Mouse (Mus musculus): ENCODE data around the gene Fip1l1. TPM values are rescaled to one million over a fixed set of nuclear protein-coding genes. Genes with fewer than 3 reads are reported as not detected.

The Fip1l1 gene
- 10 to 100 TPM; 66.7 to 69.1 TPM for total RNA-seq (2021)
- long read RNA-seq, full-length matches to known transcripts = 51 of 83 reads
- long read RNA-seq, partial matches to known transcripts = 2 of 83 reads
- long read RNA-seq, other reads (novel, unspliced or antisense) = 30 of 83 reads

DNA sequence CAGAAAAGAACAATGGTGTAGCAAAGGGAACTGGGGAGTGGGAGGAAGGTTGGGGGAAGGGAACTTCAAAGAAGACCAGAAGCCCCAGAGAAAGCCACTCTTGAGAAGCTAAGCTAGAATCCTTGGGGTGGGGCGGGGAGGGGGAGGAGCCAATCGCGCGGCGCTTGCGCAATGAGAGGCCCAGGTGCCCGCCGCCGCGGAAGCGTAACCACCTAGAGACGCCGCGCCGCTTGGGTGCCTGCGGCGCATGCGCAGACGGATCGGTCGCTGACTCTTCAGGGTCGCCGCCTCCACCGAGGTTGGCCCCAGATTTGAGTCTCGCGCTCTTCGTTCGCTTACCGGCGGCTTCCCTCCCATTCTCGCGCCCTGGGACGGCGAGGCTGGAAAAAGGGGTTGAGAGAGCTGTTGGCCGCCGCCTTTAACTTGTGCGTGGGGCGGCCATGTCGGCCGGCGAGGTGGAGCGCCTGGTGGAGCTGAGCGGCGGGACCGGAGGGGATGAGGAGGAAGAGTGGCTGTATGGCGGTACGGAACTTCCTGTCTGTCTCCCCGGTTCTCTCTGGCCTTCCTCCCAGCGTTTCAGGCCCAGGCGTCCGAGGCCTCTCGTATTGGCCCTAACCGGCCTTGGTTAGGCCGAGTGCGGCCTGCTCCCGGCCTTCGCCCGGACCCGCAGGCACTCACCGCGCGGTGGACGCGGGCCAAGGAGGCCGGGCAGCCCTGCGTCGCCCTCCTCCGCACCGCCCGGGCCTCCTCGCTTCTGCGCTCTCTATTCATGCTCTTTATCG is at the start of gene Fip1l1:
TSS of gene Fip1l1 (plus strand) at position 210 of the 782 bp plus-strand sequence.
- DNase-seq (ENCODE audit: low spot score in 2 of 2) = peak; percentile 83 to 93

DNA sequence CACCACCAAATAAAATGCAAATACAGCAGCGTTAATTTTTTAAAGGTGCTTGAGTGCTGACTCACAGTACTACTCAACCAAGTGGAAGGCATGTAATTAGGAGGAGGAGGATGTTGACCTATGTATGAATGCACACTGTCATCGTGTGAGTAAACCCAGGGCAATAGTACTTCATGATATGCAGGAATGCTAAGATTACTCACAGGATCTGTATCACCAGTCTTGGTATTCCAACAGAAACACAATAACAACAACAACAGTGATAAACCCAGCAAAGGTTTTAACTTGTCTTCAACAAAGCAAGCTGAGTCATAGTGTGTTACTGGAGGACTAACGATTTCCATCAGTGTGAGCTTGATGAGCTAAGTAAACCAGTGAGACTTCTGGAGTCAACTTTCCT is 42.5 kb upstream of the Fip1l1 start:
- no peak for DNase-seq (ENCODE audit: low spot score in 2 of 2)

DNA sequence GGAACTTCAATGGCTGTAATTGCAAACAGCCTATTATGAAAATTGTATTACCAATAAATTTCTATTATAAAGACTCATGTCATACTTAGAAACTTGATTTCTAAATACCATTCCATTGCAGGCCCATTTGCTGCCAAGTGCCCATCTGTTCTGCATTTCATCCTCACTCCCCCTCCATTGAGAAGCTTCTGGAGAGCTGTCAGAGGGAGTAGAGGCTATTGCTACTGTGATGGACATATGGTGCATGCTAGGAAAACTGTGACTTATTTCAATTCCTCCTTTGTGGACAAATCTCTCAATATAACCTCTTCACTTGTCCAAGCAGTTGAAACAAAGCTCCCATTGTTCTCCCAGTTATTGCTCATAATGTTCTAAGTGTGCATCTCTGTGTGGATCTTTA is 23.6 kb upstream of the Fip1l1 start:
- peak; percentile 61 to 74 for DNase-seq (ENCODE audit: low spot score in 2 of 2)

DNA sequence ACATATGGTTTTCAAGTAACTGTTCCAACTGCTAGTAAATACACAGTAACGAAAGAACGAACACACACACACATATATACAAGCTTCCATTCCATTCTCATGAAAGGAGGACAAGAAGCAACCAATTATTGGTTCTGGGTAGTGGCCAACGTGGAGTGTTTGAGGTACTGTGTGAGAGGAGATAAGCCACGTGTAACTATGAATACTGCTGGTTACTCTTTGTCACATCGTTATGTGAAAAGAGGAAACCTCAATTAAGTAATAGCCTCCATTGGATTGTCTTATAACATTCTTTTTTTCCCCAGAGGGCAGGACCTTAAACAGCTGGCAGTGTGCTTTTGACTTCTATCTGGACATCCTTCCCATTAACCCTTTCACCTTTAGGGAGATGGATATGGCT is 8.2 kb upstream of the Fip1l1 start:
- DNase-seq (ENCODE audit: low spot score in 2 of 2) = no peak

DNA sequence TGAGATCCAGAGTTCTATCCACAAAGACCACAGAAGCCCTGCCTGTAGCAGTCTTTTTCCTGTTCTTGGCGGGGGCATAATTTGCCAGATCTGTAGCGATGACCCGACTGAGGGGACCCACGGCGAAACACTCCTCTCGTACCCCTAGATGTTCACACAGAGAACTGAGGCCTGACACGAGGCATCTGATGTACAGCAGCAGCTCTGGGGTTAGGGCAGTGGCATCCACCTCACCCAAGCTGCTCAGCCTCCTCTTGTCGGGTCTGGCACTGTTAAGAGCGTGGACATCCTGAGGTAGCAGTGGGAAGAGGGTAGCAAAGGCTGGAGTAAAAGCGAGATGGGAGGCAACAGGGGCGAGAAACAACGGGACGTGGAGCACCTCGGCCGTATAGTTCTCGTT is 4.5 kb upstream of the Fip1l1 start:
- DNase-seq (ENCODE audit: low spot score in 2 of 2) = no peak

DNA sequence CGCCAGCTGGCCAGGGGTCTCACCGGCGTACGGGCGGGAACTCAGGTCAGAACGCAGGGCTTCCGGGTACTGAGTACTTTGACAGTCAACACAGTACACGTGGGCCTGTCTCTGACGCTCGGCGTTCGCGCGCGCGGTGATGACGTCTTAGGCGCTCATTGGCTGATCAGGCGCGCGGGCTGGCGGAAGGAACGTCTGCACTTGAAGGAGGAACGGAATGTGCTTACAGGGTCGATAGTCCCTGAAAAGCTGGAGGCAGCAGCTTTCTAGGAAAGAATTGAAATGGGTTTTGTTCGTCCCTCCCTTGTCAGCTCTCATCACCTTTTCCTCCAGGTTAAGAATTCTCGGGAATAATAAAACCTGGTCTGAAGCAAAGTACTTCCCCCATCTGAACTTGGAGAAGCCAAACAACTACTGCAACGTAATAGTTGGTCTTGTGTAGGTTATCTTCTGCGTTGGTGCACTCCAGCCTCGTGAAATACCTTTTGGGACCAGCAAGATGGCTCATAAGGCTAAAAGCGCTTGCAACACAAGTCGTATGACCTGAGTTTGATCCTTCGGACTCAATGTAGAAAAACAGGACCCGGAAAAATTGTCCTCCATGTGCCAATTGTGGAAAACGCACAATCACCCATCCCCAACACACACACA is 3.5 kb upstream of the Fip1l1 start, which contains the start of gene Scfd2:
TSS of gene Scfd2 (minus strand) at position 130 of the 651 bp plus-strand sequence.
- DNase-seq (ENCODE audit: low spot score in 2 of 2) = peak; percentile 96 to 99

DNA sequence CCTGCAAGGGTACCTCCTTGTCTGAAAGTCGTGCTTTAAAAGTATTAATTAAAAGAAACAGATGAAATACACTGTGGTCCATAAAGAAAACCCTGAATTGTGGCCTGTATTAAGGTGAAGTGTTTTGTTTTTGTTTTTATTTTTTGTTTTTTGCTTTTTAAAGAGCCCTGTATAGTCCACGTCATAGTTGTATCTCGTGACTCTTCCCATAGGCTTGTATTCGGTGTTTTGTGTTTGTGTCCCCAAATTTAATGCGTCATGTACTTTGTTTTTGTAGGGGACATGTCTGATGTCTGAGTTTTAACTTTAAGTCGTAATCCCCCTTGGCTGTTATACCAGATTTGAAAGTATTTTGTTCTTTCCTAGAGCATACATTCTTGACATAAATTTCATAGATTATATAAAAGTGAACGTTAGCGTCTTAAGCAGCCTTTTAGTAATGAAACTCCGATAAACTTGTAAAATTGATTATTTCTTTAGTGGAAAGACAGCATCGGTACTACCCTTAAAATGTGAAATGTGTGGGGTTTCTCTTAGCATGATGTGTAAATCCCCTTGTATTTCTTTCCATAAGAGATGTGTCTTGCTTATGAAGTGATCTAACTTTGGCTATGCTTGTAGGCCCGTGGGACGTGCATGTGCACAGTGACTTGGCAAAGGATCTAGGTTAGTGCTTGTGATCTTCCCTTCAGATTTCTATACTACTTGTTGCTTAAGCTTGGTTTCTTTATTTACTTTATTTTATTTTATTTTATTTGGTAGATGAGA is 1.1 kb downstream of the Fip1l1 start:
- no peak for DNase-seq (ENCODE audit: low spot score in 2 of 2)

DNA sequence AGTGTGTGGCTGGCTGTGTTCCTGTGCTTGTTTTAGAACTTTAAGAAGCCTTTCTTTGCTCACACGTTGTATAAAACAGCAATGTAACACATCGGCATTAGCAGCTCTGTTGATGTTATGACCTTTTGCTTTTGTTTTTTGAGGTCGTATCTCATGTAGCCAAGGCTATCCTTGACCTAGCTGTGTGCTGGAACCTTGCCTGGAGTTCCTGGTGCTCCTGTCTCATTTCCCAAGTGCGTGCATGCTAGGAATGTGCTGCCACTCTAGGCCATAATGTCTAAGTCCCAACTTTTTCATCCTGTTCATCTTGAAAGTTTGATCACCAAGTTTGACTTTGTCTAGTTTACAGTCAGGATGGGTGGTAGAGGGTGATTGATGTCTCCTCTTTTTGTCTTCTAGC is 10.4 kb downstream of the Fip1l1 start:
- no peak for DNase-seq (ENCODE audit: low spot score in 2 of 2)

DNA sequence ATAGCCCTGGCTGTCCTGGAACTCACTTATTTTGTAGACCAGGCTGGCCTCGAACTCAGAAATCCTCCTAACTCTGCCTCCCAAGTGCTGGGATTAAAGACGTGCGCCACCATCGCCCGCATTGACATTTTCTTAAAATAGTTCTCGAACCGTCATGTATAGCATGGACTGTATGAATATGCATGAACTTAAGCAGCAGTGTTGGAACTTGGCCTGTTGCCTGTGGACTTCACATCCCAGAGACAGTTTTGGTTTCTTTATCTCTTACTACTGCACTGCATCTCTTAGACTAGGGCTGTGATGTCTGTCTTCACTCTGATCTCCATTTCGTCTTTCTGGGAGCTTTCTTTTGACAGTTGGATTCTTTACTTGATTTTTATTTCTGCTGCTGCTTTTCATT is 14.3 kb downstream of the Fip1l1 start:
- no peak for DNase-seq (ENCODE audit: low spot score in 2 of 2)

DNA sequence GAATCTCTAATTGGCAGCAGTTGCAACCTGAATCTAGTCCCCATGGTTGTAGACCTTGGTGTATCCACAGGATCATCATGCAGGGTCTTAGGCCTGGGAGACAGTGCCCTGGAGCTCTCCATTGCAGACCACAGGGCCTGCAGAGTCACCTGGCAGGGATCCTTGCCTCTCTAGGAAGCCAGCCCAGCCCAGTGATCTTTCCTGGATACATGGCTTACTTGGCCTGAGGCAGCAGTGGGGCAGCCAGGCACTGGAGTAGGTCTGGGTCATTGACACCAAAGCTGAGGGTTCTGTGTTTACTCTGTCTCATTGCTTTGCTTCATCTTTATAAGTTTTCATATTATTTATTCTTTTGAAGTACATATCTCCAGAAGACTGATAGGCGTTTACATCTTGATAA is 25.9 kb downstream of the Fip1l1 start:
- DNase-seq (ENCODE audit: low spot score in 2 of 2) = no peak

DNA sequence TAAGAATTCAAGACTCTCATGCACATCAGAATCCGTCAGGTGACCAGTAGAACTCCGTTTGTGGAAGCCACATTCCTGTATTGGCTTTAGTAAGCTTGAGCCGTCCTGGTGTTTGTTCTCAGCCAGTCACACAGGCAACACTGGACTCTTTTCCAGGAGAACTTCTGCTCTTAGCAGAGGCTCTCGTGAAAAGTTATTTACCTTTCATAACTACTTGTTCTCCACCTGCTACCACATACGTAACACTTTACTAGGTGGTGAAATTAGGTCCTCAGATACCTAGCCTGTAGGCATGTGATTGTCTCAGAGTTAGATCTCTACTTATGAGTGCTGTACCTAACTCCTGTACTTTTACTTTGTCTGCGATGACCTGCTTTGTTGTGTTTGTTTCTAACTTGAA is 36.5 kb downstream of the Fip1l1 start:
- DNase-seq (ENCODE audit: low spot score in 2 of 2) = no peak

DNA sequence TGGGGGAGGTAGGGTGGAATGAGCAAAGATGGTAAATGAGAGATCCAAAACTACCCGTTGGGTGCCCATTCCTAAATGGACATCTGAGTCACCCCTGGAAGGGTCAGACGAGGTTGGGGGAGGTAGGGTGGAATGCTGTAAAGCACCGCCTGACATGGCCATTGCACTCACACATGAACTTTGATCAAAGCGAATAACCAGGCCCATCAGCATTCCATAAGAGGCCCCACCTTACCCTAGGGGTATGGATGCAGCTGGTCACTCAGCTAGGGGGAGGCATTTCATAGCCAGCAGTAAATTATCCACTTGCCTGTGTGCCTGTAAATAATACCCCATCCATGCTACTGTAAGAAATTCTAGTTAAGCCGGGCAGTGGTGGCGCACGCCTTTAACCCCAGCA is 53.9 kb downstream of the Fip1l1 start:
- no peak for DNase-seq (ENCODE audit: low spot score in 2 of 2)

DNA sequence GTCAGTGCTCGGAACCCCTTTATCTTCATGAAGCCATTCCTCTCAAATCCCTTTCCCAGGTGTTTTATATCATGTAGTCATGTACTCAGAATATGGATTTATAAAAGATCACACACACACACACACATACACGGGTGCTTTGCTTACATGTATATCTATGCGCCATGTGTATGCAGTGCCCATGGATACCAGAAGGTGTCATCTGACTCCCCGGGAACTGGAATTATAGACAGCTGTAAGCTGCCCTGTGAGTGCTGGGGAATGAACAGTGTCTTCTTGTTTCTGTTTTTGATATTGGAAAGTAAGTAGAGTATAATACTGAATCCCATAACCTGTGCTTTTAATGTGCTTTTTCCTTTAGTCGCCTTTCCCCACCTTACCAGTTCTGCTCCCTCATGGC is 56.2 kb downstream of the Fip1l1 start:
- DNase-seq (ENCODE audit: low spot score in 2 of 2) = no peak

DNA sequence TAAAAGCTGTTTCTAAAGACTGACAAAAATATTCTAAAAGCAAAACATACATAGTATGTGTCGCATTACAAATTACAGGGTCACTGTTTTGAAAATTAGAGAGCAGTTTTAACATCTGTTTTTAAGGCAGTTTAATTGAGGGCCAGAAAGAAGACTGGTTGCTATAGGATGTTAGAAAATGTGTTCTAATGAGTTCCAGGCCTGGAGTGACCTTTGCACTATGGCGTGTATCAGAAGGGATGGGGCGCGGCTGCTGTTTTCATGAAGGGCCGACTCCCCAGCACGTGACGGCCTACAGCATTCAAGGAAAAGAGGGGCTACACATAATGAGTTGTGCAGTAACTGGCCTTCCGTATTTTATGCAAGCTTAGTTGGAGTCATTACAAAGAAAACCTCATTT is 57.9 kb downstream of the Fip1l1 start:
- DNase-seq (ENCODE audit: low spot score in 2 of 2) = no peak

DNA sequence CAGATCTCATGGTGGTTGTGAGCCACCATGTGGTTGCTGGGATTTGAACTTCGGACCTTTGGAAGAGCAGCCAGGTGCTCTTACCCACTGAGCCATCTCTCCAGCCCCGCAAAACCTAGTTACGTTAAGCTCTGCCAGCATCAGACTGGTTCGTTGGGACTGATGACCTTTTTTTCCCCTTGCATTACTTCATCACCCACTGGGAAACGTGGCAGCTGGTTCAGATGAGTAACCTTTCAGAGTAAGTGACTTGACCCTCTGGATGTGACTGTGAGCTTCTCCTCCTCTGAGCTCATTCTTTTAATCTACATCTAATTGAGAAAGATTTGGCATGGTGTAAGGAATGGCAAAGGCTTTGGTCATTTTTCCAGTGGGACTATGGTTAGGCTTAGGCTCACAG is 64.8 kb downstream of the Fip1l1 start:
- no peak for DNase-seq (ENCODE audit: low spot score in 2 of 2)

DNA sequence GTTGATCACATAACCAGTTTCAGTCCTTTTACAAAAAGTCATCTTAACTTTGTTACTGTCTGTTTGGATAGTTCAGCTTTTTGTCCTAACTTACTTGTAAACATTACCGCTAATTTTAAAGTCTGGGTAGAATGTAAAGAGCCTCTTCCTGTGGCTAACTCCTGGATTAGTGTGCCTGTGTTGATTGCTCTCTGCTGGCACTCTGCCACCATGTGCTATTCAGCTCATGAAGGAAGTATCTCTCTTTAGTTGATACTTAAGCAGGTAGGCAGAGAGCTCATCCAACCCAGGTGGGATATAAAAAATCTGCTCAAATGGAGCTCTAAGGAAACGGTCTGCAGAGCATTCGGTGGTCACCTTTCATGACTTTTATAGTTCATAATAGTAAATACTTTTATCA is 65.9 kb downstream of the Fip1l1 start:
- DNase-seq (ENCODE audit: low spot score in 2 of 2) = no peak

DNA sequence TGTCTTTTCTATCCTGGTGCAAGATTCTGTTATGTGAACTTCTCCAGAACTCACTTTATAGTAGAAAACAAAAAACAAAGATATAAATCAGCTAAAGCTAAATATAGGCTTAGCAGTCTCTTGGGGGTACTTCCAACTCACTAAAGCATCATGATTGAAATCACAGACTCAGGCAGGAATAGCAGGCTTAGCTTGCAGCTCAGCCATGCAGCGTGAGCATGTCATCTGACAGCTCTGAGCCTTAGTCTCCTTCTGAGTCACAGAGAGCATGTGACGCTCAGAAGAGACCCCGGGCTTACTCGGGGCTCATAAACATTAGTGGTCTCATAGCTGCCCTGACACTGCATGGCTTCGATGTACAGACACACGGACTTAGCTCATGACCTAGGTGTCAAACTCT is 66.7 kb downstream of the Fip1l1 start:
- no peak for DNase-seq (ENCODE audit: low spot score in 2 of 2)

DNA sequence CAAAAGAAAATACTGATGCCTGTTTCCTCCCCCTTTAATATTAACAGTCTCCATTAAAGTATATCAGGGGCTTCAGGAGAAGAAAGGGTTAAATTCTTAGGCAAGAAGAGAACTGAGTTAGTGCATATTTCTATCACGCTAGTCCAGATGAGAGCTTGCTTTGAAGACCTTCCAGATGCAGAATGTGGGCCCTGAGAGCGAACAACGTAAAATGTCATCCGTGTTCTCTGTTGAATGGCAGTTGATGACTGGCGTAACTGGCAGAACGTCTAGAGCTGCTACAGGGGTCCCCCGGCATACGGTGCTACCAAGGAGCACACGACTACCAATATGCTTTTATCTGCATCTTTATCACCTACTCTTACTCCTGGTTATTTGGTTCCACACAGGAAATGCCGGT is 67.1 kb downstream of the Fip1l1 start:
- no peak for DNase-seq (ENCODE audit: low spot score in 2 of 2)

DNA sequence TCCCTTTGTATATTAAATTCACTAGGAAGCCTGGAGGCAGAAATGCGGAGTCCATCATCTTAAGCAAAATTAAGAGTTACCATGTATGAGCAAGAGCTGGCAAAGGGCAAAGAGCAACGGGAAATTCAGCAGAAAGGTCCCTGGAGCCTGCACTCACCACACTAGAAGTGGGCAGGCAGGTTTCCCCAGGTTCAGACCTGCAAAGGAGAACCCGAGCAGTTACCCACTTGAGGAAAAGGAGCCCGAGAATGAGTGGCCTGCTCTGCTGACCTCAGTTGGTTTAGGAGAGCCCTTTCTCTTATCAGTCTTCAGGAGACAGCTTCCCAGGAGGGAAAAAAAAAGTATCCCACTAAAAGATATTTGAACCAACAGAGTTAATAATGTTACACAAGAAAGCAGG is 68.1 kb downstream of the Fip1l1 start:
- no peak for DNase-seq (ENCODE audit: low spot score in 2 of 2)

DNA sequence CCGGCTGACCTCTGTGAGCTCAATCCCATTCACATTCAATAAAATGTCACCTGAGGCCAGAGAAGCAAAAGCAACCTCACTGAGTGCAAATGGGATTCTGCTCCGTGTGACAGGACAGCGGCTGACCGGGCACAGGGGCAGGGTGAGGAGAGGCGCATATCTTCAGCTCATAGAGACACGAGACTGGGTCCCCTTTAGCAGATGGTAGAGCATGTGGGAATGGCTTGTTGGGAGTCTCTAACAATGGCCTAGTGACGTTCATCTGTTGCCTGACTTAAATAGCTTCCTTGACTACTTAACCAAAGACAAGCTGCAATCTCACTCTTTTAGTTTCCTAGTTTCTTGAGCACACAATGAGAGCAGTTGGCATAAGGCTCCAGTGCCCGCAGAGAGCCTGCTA is 71.0 kb downstream of the Fip1l1 start:
- no peak for DNase-seq (ENCODE audit: low spot score in 2 of 2)

DNA sequence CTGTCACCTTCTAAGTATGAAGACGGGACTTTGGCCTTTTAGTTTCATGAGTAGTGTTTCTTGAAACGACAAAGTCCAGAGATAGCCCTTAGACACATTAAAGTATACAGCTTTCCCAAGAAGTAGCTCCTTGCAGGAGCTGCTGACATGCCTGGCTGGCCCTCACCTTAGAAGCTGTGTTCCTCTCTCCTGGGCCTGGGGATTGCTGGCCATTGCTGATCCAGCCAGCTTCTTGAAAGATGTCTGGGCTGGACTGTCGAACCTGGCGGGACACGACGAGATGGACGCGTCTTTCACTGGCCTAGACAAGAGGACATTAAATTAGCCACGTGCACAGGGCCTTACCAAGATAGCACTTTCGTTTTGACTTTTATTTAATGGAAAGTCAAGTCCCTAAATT is 75.3 kb downstream of the Fip1l1 start:
- DNase-seq (ENCODE audit: low spot score in 2 of 2) = no peak

DNA sequence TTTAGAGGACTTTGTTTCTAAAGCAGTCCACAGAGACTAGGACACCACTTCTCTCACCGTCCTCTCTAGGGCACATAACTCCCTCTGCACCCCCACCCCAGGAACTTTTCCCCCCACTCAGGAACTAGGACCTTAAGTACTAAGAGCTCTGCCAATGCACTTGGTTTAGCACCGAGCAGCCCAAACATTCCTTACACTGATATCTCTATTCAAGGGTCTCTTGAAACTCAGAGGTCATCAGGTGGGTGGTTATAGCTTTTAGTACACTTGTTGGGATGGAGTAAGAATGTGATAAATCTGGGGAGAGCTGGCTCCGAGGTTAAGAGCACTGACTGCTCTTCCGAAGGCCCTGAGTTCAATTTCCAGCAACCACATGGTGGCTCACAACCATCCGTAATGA is 77.5 kb downstream of the Fip1l1 start:
- DNase-seq (ENCODE audit: low spot score in 2 of 2) = no peak

Data from layer of hippocampus, adult 18-20 months (tissue).